Mouse (Mus musculus): Measurements from ENCODE around the gene B2m.
A peak's percentile ranks its signal among the peaks of the same experiment; 100 is the strongest.

The B2m gene

DNA sequence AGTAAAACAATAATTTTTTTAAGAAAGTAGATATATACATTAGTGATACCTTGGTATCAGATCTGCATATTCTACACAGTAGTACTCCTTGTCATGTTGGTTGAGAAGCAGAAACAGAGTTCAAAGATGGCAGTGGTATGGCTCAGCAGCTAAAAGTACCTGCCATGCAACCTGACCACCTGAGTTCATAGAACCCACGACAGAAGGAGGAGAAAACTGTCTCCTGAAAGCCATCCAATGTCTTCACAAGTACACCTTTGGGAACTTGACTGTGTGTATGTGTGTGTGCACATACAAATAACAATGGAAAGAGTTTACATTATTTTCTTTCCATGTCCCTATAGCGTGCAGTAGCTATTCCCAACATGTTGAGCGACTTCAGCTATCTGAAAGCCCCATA, 2.2 kb downstream of the B2m start:
- no peak for DNase-seq (ENCODE audit: low spot score)

DNA sequence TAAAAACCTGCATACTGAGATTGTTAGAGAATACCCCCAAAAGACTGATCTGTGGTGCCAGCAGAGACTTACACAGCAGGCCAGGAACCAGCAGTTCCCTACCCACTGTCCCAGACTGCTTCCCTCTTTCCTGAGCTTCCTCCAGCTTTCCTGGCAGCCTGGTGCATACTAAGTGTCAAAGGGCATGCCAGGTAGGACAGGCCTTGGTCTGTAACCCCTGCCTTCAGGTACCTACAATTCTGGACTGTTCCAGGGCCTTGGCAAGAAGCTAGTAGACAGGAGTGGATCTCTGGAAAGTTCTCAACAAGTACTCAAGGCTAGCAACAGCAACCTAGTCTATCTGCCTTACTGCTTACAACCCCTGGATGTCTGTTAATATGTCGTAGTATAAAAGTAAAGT, 3.7 kb downstream of the B2m start:
- DNase-seq (ENCODE audit: low spot score): no peak

DNA sequence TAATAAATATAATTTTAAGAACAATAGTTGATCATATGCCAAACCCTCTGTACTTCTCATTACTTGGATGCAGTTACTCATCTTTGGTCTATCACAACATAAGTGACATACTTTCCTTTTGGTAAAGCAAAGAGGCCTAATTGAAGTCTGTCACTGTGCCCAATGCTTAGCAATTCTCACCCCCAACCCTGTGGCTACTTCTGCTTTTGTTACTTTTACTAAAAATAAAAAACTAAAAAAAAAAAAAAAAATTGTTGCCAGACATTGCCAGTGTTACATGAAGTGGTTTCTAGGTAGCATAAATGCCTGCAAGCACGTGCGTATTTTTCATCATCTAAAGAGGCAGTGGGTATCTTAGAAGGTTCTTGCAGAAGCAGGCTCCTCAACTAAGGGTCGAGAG, 5.4 kb downstream of the B2m start:
- no peak for DNase-seq (ENCODE audit: low spot score)

DNA sequence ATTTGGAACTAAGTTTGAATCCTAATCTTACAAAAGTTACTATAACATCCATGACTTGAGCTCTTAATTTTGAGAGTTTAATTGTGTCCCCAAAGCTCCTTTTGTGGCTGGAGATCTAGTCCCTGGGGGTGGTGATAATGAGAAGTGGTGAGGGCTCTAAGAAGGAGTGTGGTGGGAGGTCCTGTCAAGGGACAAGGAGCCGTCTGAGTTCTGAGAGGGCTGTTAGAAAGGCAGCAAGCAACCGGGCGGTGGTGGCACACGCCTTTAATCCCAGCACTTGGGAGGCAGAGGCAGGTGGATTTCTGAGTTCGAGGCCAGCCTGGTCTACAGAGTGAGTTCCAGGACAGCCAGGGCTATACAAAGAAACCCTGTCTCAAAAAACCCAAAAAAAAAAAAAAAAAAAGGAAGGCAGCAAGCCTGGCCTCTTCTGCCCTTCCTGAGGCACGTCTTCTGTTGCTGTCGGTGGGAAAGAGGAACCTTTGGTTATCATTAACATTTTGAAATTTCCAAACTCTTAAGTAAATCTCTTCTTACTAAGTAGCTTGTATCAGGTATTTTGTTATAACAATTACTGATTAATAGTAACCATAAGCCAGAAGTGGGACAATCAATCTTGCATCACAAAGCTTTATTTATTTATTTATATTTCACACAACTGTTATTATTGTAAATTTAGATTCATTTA, 6.3 kb downstream of the B2m start:
- no peak for DNase-seq (ENCODE audit: low spot score)

DNA sequence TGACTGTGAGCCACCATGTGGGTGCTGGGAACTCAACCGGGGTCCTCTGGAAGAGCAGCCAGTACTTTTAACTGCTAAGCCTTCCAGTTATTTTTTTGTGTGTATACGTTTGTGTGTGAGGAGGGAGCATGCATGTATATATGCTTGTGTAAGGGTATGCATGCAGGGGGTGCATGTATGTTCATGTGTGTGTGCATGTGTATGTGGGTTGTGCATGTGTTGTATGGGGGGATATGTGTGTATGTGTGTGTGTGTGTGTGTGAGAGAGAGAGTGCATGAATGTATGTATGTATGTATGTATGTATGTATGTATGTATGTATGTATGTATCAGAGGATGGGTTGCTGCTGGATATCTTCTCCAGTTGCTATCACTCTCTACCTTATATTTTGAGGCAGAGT, 7.0 kb downstream of the B2m start:
- DNase-seq (ENCODE audit: low spot score): no peak

DNA sequence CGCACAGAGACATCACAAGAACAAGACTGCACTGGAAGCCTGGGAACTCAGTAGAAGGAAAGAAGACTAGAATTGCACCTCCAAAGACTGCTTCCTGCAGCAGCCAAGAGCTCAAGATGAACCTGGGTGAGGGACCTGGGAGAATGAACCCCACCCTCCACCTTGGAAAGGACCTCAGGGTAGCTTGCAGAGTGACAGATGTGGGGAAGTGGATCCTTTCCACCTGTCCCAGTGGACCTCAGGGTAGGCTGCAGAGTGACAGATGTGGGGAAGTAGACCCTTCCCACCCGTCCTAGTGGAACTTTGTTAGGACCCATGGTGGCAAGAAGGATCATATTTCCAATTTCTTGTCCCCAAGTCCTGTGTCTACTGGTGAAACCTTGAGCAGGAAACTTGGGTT, 7.8 kb downstream of the B2m start:
- DNase-seq (ENCODE audit: low spot score): no peak

DNA sequence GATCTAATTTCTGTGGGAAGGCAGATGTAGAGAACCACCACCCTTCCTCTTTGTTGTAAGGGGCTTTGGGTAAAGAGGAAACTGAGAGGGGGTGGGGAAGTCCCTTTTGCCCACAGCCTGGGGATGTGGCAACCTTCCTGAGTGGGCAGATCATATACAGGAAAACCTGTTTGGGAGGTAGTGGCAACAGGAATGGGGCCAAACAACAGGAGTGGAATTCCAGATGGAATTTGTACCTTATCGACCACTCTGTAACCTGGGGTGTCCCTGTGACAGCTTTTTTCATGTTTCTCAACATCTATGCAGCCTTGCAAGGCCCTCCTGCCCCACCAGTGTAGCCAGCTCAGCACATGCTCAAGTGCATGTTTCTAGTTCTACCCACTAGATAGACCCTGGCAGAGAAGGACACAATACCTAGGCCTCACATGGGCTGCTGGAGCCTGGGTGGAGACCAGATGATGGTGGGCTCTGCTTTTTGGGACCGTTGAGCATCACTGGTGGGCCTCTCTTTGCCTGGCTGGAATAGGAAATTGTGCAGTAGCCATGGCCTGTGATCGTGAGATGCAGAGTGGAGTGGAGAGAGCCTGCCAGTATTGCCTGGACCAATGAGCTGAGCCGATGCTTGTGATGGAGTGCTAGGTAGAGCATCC, 8.7 kb downstream of the B2m start:
- no peak for DNase-seq (ENCODE audit: low spot score)

DNA sequence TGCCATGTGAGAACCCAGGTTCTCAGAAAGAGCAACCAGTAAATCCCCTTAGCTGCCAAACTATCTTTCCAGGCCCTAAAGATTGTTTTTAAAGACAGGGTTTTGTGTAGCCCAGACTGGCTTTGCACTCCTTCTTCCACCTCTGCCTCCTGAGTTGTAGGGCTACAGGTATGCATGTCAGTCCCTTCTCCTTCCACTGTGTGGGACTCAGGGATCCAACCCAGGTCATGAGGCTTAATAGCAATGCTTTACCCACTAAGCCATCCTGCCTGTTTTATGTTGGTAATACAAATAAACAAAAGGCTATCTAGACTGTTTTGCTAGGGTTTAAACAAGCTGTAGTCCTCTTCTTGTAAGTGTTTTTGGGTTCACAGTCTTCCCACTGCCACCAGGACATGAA, 10.1 kb downstream of the B2m start:
- no peak for DNase-seq (ENCODE audit: low spot score)

DNA sequence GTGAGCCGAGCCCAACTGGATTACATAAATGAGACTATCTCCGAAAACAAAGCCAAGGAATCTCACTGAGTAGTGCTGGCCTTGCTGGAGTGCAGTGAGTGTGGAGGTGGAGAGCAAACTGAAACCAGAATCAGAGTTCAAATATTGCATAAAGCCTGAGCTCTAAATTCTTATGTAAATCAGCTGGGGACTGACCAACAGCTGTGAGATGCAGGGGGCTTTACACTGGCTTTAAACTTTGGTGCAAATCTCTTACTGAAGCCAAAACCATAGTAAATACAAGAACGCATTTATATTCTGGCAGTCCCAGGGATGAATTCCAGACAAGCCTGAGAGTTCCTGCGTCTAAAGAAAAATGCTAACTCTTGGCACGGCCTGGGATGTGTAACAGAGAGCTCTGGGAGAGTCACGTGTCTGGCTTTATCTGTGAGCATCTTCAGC, 10.9 kb downstream of the B2m start:
- no peak for DNase-seq (ENCODE audit: low spot score)

DNA sequence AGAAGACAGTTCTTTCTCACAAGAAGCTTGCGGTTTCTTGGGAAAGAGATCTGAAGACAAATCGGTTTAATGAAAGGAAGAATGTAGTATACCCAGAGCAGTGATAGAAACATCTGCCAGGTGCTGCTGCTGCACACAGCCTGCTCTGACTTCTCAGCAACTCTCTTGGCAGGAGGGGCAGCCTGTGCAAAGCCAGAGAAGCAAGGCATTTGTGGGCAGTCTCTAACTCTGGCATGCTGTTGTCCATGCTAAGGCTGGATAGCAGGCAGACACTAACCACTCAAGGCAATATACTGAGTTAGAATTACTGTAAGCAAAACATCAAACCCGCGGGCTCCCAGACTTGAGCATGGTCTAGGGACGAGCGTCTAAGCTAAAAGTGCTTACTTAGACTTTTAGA, 12.2 kb downstream of the B2m start:
- no peak for DNase-seq (ENCODE audit: low spot score)

DNA sequence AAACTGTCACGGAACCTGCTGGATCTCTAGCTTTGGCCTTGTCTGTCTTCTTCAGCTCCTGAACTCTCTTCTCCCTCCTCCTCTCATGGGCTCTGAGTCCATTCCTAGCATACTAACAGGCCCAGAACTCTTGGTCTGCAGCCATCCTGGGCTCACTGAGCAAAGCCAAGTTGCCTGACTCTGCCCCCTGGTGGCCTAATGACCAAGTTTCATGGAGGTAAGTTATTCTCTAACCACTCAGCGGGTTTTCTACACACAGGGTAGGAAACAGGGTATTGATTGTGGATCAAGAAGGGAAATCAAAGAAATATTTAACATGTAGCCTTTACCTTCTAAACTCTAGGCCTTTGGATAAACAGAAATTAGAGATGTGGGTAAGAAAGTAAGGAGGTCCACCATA, 13.2 kb downstream of the B2m start, which contains the start of gene Trim69:
Gene Trim69 (plus strand): TSS at position 21 of the 400 bp plus-strand sequence.
- DNase-seq (ENCODE audit: low spot score): peak; percentile 66

DNA sequence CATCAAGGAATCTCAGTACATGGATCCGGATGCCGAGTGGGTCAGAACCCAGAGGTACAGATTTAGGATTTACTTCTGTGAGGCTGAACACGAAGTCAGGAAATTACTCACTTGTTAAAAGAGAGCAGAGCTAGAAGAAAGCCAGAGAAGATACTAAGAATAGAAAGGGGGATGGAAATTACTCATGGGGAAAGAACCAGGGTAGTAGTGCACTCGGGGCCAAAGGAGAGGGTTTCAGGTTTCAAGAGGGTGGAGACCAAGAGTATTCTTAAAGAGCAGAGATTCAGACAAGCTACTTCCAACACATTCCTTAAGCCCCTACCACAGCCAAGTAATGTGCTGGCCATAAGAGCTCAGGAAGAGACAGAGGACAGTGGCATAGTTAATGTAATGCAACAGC, 14.1 kb downstream of the B2m start:
- DNase-seq (ENCODE audit: low spot score): no peak

DNA sequence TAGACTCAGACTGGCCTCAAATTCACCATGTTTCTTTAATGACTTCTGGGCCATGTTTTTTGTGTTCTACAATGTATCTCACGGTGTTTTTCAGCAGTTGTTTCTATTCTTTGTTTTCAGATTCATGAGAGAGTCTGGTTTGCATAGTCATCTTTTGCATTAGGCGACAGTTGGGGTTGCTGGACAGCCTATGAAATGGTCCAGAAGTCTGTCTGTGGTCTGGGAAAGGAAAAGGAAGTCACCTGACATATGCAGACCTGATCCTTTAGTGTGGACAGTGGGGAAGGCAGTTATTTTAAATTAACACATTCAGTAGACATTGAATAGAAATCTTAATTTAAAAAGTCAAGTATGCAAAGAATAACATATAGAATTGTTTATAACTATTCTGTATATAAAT, 15.0 kb downstream of the B2m start:
- no peak for DNase-seq (ENCODE audit: low spot score)

DNA sequence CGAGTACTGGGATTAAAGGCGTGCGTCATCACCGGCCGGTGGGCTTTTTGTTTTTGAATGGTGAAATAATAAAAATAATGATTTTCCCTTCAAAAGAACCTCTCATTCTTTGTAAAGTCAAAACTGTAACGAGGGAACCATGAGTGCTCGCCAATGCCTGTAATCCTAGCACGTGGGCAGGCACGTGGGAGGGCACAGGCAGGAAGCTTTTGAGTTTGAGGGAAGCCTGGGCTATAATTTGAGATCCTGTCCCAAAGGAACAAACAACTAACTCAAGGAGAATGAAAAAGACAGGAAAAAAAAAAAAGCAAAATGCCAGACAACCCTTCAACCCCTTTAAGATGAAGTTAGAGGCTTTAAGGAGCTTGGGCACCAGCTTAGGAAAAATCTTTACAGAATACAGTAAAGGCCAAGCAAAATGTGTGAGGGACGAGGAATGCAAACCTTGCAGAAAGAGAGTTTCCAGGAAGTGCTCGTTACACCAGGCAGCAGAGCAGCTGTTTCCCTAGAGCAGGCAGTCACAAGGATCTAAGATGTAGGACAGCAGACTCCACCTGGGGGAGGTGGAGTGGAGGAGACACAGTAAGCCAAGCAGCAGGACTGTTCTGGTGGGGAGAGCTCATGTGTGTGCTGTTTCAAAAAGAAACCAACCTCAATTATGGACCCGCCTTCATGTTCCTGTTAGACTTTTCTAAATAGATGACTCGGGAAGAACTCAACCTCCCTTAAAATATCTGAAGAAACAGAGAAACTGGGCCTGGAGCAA, 16.1 kb downstream of the B2m start:
- no peak for DNase-seq (ENCODE audit: low spot score)

DNA sequence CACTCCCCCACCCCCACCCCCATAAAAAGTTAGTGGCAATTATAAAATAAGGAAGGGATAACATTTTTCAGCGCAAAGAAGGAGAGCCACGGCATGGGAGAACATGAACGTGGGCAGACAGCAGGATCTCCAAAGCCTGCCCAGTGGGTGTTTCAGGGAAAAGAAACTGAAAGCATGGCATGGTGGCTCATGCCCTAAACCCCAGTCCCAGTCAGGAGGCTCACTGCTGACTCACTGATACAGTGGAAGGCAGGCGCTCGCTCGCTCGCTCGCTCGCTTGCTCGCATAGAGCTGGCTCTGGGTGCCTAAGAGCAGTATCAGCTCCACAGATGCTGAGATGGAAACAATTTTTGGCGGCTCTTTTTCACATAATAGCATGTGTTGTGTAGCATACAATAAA, 16.8 kb downstream of the B2m start:
- DNase-seq (ENCODE audit: low spot score): peak; percentile 32

DNA sequence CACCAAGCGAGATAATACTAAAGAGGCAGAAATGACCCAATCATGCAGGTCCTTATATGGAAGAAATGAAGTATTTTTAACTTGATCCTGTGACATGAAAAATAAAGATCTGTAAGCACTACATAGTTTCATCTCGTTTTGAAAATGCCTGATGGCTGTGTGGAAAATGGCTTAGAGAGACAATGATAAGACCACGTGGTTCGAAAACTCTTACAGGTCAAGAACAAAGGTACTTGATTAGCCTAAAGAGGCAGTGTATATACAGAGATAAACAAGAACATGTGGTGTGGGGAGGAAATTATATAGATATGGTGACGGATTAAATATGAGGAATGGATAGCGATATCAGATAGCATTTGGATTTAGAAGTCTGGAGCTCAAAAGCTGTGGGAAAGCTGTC, 23.8 kb downstream of the B2m start:
- no peak for DNase-seq (ENCODE audit: low spot score)

DNA sequence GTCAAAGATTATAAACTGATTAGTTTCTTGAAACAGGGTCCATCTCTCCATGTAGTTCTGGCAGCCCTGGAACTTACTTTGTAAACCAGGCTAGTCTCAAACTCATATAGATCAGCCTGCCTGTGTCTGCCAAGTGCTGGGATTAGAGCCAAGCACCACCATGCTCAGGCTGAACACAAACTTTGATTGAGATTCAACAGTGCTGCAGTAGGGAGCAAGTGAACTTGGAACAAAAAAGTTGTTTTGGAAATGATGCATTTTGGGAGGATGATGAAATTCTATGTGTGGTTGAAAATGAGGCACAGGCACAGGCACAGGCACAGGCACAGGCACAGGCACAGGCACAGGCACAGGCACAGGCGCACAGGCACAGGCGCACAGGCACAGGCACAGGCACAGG, 24.7 kb downstream of the B2m start:
- no peak for DNase-seq (ENCODE audit: low spot score)

DNA sequence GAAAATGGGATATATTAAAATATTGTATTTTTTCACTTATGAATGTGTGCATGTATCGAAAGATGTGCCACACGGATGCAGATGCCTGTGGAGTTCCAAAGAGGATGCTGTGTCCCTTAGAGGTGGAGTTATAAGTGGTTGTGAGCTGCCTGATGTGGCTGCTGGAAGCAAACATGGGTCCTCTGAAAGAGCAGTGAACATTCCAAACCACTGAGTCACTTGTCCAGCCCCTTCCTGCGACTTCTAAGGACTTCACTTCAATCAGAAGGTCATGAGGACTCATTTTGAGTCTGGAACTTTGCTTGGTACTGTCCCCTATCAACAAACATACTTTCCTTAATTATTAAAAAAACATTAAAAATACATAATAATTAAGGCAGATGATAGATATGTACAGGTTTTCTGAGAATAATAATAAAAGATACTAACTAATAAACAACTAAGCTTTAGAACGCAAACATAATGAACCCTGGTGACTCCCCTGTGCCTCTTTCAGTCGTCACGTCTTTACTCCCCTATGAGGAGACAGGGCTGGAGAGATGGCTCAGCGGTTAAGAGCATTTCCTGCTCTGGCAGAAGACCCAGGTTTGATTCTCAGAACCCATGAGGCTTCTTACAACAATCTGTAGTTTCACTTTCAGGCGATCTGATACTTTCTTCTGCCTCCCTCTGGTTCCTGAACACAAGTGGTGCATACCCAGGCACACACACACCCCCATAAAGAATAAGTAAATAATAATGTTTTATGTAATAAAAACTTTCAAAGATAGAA, 32.8 kb downstream of the B2m start:
- no peak for DNase-seq (ENCODE audit: low spot score)

DNA sequence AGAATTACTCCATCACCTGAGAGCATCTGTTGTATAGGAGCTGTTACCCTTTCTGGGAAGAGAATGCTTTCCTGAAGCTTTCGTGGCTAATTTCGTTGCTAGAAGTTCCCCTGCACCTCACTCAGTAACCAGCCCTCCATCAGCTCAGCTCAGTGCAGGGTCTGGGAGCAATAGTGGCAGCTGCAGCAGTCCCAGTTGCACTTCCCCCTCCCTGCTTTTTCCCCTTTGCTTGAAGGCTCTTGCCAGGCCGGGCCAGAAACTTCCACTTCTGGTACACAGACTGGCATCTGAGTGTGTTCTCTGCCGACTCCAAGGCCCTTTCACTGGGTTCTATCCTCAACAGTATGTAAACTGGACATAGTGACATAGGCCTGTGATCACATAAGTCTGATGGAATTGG, 37.6 kb downstream of the B2m start:
- no peak for DNase-seq (ENCODE audit: low spot score)

DNA sequence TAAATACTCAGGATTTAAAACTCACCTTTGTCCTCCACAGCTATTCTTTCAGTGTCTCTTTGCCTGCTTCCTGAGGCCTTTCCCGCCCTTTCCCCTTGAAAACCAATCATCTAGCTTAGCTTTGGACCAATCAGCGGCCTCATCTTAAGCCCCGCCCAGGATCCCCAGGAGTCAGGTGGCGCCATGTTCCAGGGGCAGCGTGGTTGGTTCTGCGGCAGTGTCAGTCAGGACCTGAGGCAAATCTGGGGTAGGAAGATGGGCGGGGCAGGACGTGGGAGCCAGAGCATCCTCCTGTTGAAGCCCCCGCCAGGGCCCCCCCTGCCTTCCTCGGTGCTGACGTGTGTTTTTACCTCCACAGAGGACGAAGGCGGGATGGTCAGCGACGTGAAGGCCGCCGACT, 38.6 kb downstream of the B2m start, which contains the start of the genes Patl2 and Terb2:
Gene Patl2 (minus strand): TSS at position 84 of the 400 bp plus-strand sequence.
Gene Terb2 (plus strand): TSS at position 167 of the 400 bp plus-strand sequence.
- no peak for DNase-seq (ENCODE audit: low spot score)

DNA sequence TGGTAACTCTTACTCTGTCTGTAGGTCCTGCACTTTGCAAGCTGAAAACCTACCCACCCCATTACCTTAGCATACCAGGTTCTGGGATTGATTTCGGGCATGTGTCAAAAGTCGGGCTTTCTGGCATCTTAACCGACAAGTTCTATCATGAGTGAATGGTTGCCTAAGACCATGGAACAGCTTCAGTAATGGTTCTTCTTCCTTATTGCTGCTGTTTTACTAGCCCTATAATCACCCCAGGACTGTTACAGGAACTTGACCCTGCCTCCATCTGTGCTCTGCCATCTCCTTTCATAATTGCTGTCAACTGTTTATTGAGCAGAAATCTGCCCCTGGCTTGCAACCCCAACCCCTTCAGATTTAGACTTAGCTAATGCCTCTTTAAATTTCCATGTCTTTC, 39.3 kb downstream of the B2m start:
- no peak for DNase-seq (ENCODE audit: low spot score)

DNA sequence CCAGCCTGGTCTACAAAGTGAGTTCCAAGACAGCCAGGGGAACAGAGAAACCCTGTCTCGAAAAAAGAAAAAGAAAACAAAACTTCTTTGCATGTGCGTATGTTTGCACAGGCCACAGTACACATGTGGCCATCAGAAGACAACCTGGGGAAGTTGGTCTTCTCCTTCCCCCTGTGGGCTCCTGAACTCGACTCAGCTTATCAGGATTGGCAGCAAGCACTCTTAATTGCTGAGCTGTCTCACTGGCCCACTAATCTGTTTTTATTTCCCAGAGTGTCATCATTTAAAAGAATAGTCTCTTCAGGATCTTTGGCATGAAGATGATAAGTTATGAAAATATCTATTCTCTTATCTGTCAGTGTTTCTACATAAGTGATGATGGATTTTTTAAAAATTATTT, 44.4 kb downstream of the B2m start:
- no peak for DNase-seq (ENCODE audit: low spot score)

Data from MN1 (cell line).